In the genomic region with DNA sequence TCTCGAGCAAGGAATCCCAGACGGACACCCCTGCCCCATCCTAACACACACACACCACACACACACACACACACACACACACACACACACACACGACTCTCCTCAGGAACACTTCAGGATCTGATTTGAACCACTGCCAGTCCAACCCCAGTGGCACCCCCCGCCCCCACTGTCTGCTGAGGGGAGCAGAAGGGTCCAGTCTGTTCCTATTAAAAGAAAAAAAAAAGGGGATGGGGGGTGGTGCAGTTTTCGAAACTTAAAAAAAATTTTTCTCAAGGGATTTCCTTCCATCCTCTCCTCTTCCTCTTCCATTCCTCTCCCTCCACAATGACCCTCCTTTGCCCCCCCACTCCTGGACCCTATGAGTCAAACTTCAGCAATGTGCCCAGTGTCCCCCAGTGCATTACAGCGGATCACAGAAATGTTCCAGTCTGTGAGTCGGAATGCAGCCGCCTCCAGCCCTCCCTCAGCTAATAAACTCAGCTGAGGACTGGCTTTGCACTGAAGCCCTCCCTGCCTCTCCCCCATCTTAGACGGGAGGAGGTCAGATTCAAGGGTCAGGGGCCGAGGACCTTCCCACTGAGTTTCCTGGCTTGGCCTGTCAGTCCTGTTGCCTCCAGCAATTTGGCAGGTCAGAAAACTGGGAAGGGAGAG, we compare ENCODE assay signal across 8 mouse cellular contexts. TPM values are rescaled to one million over a fixed set of nuclear protein-coding genes. Genes with fewer than 3 reads are reported as not detected.
A peak's percentile ranks its signal among the peaks of the same experiment; 100 is the strongest.
DNase-seq lines count a peak whose midpoint lies in the region; ATAC-seq and TF ChIP-seq lines count a peak whose summit lies in the region.

No protein-coding gene starts in this region.

- H3K36me3 ChIP-seq in embryonic facial prominence, embryonic 11.5 days (replicated peaks; ENCODE audit: control insufficient read depth, insufficient read depth, low read depth, low read length) = no peaks in the 10 kb centered on the region
- no peaks in the 10 kb centered on the region for H3K36me3 ChIP-seq in limb, embryonic 14.5 days (ENCODE audit: control insufficient read depth, insufficient read depth, low read length)
- H3K36me3 ChIP-seq in midbrain, embryonic 16.5 days (ENCODE audit: control insufficient read depth, insufficient read depth, low read length) = no peaks in the 10 kb centered on the region

- H3K27ac ChIP-seq in gastrocnemius, adult 2 months = peak overlapping the region; percentile 89
- peak overlapping the region; percentile 91 for H3K27ac ChIP-seq in embryonic facial prominence, embryonic 11.5 days (replicated peaks; ENCODE audit: low read depth, low read length)
- peak overlapping the region; percentile 97 for H3K27ac ChIP-seq in limb, embryonic 14.5 days (replicated peaks; ENCODE audit: low read depth, low read length)
- H3K27ac ChIP-seq in midbrain, embryonic 16.5 days (ENCODE audit: low read length) = peak overlapping the region; percentile 96

- intact Hi-C loops in gastrocnemius, adult 2 months (cut with DNase I) = no loop called here
- intact Hi-C loops in heart, postnatal 10 days (cut with DNase I) = no loop called here

- peak overlapping the region; percentile 99 for H3K9ac ChIP-seq in embryonic facial prominence, embryonic 11.5 days (replicated peaks; ENCODE audit: low read length)
- H3K9ac ChIP-seq in limb, embryonic 14.5 days (ENCODE audit: low read depth, low read length, severe bottlenecking) = peak overlapping the region; percentile 98
- peak overlapping the region; percentile 99 for H3K9ac ChIP-seq in midbrain, embryonic 16.5 days (ENCODE audit: low read depth, low read length)

- peak overlapping the region; percentile 79 for H3K4me2 ChIP-seq in embryonic facial prominence, embryonic 11.5 days (ENCODE audit: low read depth, low read length)
- peak overlapping the region; percentile 79 for H3K4me2 ChIP-seq in limb, embryonic 14.5 days (replicated peaks; ENCODE audit: low read depth, low read length, severe bottlenecking)
- H3K4me2 ChIP-seq in midbrain, embryonic 16.5 days (ENCODE audit: low read length) = peak overlapping the region; percentile 62

- H3K4me3 ChIP-seq in gastrocnemius, adult 2 months = peak overlapping the region; percentile 85
- peak overlapping the region; percentile 96 for H3K4me3 ChIP-seq in embryonic facial prominence, embryonic 11.5 days (ENCODE audit: low read depth, low read length)
- peak overlapping the region; percentile 82 for H3K4me3 ChIP-seq in limb, embryonic 14.5 days (replicated peaks; ENCODE audit: low read length)
- peak overlapping the region; percentile 83 for H3K4me3 ChIP-seq in midbrain, embryonic 16.5 days (ENCODE audit: low read depth, low read length)

- H3K9me3 ChIP-seq in embryonic facial prominence, embryonic 11.5 days (replicated peaks; ENCODE audit: control insufficient read depth, low read length) = no peaks in the 10 kb centered on the region
- no peaks in the 10 kb centered on the region for H3K9me3 ChIP-seq in limb, embryonic 14.5 days (ENCODE audit: control insufficient read depth, low read length)
- no peaks in the 10 kb centered on the region for H3K9me3 ChIP-seq in midbrain, embryonic 16.5 days (replicated peaks; ENCODE audit: control insufficient read depth, low read length, poor library complexity, severe bottlenecking)

- no peak for TF ChIP-seq CTCF in gastrocnemius, adult 2 months (IDR thresholded peaks at IDR 0.05)

- peaks cover 5% of the 10 kb centered on the region for H3K4me1 ChIP-seq in embryonic facial prominence, embryonic 11.5 days (ENCODE audit: control insufficient read depth, insufficient read depth, low read length)
- H3K4me1 ChIP-seq in limb, embryonic 14.5 days (ENCODE audit: control insufficient read depth, insufficient read depth, low read length) = peaks cover 34% of the 10 kb centered on the region
- H3K4me1 ChIP-seq in midbrain, embryonic 16.5 days (ENCODE audit: control insufficient read depth, insufficient read depth, low read length) = peaks cover 41% of the 10 kb centered on the region

- no peak for ATAC-seq in embryonic facial prominence, embryonic 11.5 days (replicated peaks; ENCODE audit: insufficient number of reproducible peaks, low FRiP score, low TSS enrichment, low read depth)
- ATAC-seq in limb, embryonic 14.5 days (ENCODE audit: low FRiP score, low read depth) = no peak
- no peak for ATAC-seq in midbrain, embryonic 16.5 days

- WGBS in embryonic facial prominence, embryonic 11.5 days = 2% methylated on average over 10 of the region's 10 CpGs
- WGBS in limb, embryonic 14.5 days = 5% methylated on average over 10 of the region's 10 CpGs
- WGBS in midbrain, embryonic 16.5 days = 9% methylated on average over 9 of the region's 10 CpGs

- no peaks in the 10 kb centered on the region for H3K27me3 ChIP-seq in embryonic facial prominence, embryonic 11.5 days (ENCODE audit: control insufficient read depth, insufficient read depth, low read length)
- H3K27me3 ChIP-seq in limb, embryonic 14.5 days (ENCODE audit: control insufficient read depth, insufficient read depth, low read length) = no peaks in the 10 kb centered on the region
- H3K27me3 ChIP-seq in midbrain, embryonic 16.5 days (ENCODE audit: control insufficient read depth, insufficient read depth, low read depth, low read length) = no peaks in the 10 kb centered on the region

- no peak for TF ChIP-seq POLR2A in limb, embryonic 14.5 days (IDR thresholded peaks at IDR 0.05; ENCODE audit: borderline replicate concordance, extremely low read depth, insufficient read depth, insufficient read length)

- peak; percentile 70 for DNase-seq in gastrocnemius, adult 2 months
- no peak for DNase-seq in gastrocnemius, postnatal 10 days
- peak; percentile 35 for DNase-seq in embryonic facial prominence, embryonic 11.5 days (ENCODE audit: low spot score)
- DNase-seq in heart, postnatal 10 days = peak; percentile 75 to 79
- DNase-seq in limb, embryonic 14.5 days (ENCODE audit: low spot score) = peak; percentile 58
- DNase-seq in layer of hippocampus, adult 18-20 months (ENCODE audit: low spot score in 2 of 2) = no peak
- no peak for DNase-seq in layer of hippocampus, postnatal 10 days (ENCODE audit: low spot score in 2 of 2)

RNA-seq across cellular contexts. Expression of a gene that starts 12.2 kb away (rescaled TPM):
- total RNA-seq in gastrocnemius, adult 2 months (2021) = 10 to 100 TPM; 10.2 to 11.6 TPM
- 10 to 100 TPM; 24.5 to 40.3 TPM for total RNA-seq in gastrocnemius, postnatal 10 days (2021)
- 17.0 and 20.3 TPM in 2 replicates for polyA plus RNA-seq in embryonic facial prominence, embryonic 11.5 days (2014; fragmentation: Nextera tagmentation; extraction: Ambion mirVana)
- total RNA-seq in heart, postnatal 10 days (2021) = 10 to 100 TPM; 57.9 to 59.4 TPM
- polyA plus RNA-seq in limb, embryonic 14.5 days (2012; rRNA removed) = 79.3 and 113 TPM in 2 replicates
- polyA plus RNA-seq in limb, embryonic 14.5 days (2014; fragmentation: Nextera tagmentation; extraction: Ambion mirVana) = 36.5 and 39.5 TPM in 2 replicates
- polyA plus RNA-seq in midbrain, embryonic 16.5 days (2015; fragmentation: Nextera tagmentation; extraction: Ambion mirVana) = 28.6 and 31.5 TPM in 2 replicates
- total RNA-seq in layer of hippocampus, adult 18-20 months (2021) = 10 to 100 TPM; 17.9 to 20.7 TPM
- 10 to 100 TPM; 29.1 to 32.0 TPM for total RNA-seq in layer of hippocampus, postnatal 10 days (2021)

RNA-seq across cellular contexts. Expression of a gene that starts 53.8 kb away (rescaled TPM):
- 10 to 100 TPM; 44.5 to 47.1 TPM for total RNA-seq in gastrocnemius, adult 2 months (2021)
- 10 to 100 TPM; 34.5 to 42.6 TPM for total RNA-seq in gastrocnemius, postnatal 10 days (2021)
- 18.9 and 22.8 TPM in 2 replicates for polyA plus RNA-seq in embryonic facial prominence, embryonic 11.5 days (2014; fragmentation: Nextera tagmentation; extraction: Ambion mirVana)
- total RNA-seq in heart, postnatal 10 days (2021) = 10 to 100 TPM; 62.0 to 71.0 TPM
- 23.4 and 29.1 TPM in 2 replicates for polyA plus RNA-seq in limb, embryonic 14.5 days (2012; rRNA removed)
- 46.2 and 47.3 TPM in 2 replicates for polyA plus RNA-seq in limb, embryonic 14.5 days (2014; fragmentation: Nextera tagmentation; extraction: Ambion mirVana)
- polyA plus RNA-seq in midbrain, embryonic 16.5 days (2015; fragmentation: Nextera tagmentation; extraction: Ambion mirVana) = 92.1 and 100 TPM in 2 replicates
- total RNA-seq in layer of hippocampus, adult 18-20 months (2021) = 100 to 1,000 TPM; 138 to 140 TPM
- 100 to 1,000 TPM; 104 to 118 TPM for total RNA-seq in layer of hippocampus, postnatal 10 days (2021)

Comparison
In these comparisons a context has a peak if more than half of its experiments do, and no peak if none do; other contexts are left out.
1. DNase-seq: peak in gastrocnemius, adult 2 months (single experiment), embryonic facial prominence, embryonic 11.5 days (single experiment), heart, postnatal 10 days (2 of 2) and limb, embryonic 14.5 days (single experiment); none in gastrocnemius, postnatal 10 days (single experiment), layer of hippocampus, adult 18-20 months (0 of 2) and layer of hippocampus, postnatal 10 days (0 of 2).
2. Peak in every context shown above with its lines, with median percentiles within 50 percentile points of each other: H3K27ac ChIP-seq, H3K4me3 ChIP-seq, H3K4me2 ChIP-seq and H3K9ac ChIP-seq.